Mouse (Mus musculus): ENCODE data around the gene Zeb2. TPM values are rescaled to one million over a fixed set of nuclear protein-coding genes. Genes with fewer than 3 reads are reported as not detected.
A peak's percentile ranks its signal among the peaks of the same experiment; 100 is the strongest.

The Zeb2 gene
- polyA plus RNA-seq, 1 experiment from 2014 or later, result 120 TPM

DNA sequence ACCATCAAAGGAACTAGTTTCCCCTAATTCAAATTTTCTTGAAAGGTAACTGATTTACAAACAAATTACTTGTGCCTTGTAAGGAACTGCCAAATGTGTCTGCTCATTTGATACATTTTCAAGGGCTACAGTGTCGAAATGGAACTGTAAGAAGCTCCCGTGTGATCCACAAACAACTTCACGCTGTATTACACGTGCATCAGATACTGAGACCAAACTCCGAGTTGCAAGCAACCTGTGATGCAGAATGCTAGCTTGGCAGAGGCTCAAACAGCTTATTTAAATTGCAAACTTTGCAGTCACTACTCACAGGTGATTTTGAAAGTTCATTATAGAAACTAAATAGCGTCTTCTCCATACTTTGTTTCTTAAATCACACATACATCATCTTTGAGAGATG lies 55.1 kb downstream of the Zeb2 start:
- ATAC-seq, result no peak
- 40% methylated on average over 6 of the region's 6 CpGs for WGBS
- no peaks in the 10 kb centered on the region for H3K27me3 ChIP-seq (replicated peaks; ENCODE audit: control insufficient read depth, insufficient read depth, low read length)
- H3K36me3 ChIP-seq (ENCODE audit: control insufficient read depth, insufficient read depth), result no peaks in the 10 kb centered on the region
- no peak overlapping the region for H3K4me3 ChIP-seq (replicated peaks; ENCODE audit: low read length)
- no peak overlapping the region for H3K27ac ChIP-seq (ENCODE audit: low read length)
- no peak overlapping the region for H3K9ac ChIP-seq (replicated peaks; ENCODE audit: low read depth, low read length)
- peaks cover 45% of the 10 kb centered on the region for H3K4me1 ChIP-seq (replicated peaks; ENCODE audit: control insufficient read depth, insufficient read depth, low read length)
- no peak overlapping the region for H3K4me2 ChIP-seq (ENCODE audit: low read length)
- H3K9me3 ChIP-seq (ENCODE audit: control insufficient read depth, low read length), result no peaks in the 10 kb centered on the region

DNA sequence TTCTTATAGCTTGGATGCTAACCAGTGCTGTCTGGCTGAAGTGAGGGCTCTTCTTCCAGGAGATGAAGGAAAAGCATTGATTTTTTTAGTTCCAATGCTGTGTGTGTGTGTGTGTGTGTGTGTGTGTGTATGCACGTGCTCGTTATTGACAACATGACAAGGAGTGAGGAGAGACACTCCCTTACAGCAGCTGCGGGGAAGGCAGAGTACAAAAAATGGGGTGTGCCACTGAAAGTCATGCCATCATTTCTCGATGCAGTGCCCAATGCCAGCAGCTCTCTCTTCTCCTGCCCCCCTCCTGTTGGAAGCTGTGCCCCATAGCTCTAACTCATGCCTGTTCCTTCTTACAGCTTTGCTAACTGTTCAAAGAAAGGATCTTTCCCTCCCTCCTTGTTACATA lies 56.4 kb downstream of the Zeb2 start:
- WGBS, result 23% methylated on average over 4 of the region's 4 CpGs
- no peaks in the 10 kb centered on the region for H3K36me3 ChIP-seq (ENCODE audit: control insufficient read depth, insufficient read depth)
- no peaks in the 10 kb centered on the region for H3K27me3 ChIP-seq (replicated peaks; ENCODE audit: control insufficient read depth, insufficient read depth, low read length)
- no peak overlapping the region for H3K9ac ChIP-seq (replicated peaks; ENCODE audit: low read depth, low read length)
- no peak overlapping the region for H3K4me2 ChIP-seq (ENCODE audit: low read length)
- H3K27ac ChIP-seq (ENCODE audit: low read length), result peak overlapping the region; percentile 29; the same call in 1 of the 2 replicates
- no peak overlapping the region for H3K4me3 ChIP-seq (replicated peaks; ENCODE audit: low read length)
- no peaks in the 10 kb centered on the region for H3K9me3 ChIP-seq (ENCODE audit: control insufficient read depth, low read length)
- peak; percentile 41 for ATAC-seq
- peaks cover 52% of the 10 kb centered on the region for H3K4me1 ChIP-seq (replicated peaks; ENCODE audit: control insufficient read depth, insufficient read depth, low read length)

DNA sequence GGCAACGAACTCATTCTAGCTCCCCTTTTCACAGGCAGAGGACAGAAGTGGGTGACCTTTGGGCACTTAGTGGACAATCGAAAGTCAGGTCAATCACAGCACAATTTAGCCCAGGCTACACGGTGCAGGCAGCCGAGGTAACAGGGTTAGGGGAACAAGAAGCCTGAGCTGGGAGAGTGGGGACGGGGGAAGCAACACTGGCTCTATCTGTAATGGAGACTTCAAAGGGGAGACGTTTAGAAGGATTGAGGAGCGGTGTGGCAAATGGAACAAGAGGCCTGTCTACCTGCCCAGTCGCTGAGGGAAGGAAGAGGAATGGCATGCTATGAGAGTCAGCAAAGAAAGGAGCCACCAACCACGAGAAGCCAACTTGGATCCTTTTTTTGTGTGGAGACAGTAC lies 57.0 kb downstream of the Zeb2 start:
- H3K9ac ChIP-seq (replicated peaks; ENCODE audit: low read depth, low read length), result no peak overlapping the region
- no peaks in the 10 kb centered on the region for H3K9me3 ChIP-seq (ENCODE audit: control insufficient read depth, low read length)
- no peak overlapping the region for H3K4me2 ChIP-seq (ENCODE audit: low read length)
- H3K4me1 ChIP-seq (replicated peaks; ENCODE audit: control insufficient read depth, insufficient read depth, low read length), result peaks cover 57% of the 10 kb centered on the region
- WGBS, result 76% methylated on average over 9 of the region's 9 CpGs
- H3K27me3 ChIP-seq (replicated peaks; ENCODE audit: control insufficient read depth, insufficient read depth, low read length), result no peaks in the 10 kb centered on the region
- peak overlapping the region; percentile 29; the same call in 1 of the 2 replicates for H3K27ac ChIP-seq (ENCODE audit: low read length)
- no peak overlapping the region for H3K4me3 ChIP-seq (replicated peaks; ENCODE audit: low read length)
- no peaks in the 10 kb centered on the region for H3K36me3 ChIP-seq (ENCODE audit: control insufficient read depth, insufficient read depth)
- ATAC-seq, result no peak

DNA sequence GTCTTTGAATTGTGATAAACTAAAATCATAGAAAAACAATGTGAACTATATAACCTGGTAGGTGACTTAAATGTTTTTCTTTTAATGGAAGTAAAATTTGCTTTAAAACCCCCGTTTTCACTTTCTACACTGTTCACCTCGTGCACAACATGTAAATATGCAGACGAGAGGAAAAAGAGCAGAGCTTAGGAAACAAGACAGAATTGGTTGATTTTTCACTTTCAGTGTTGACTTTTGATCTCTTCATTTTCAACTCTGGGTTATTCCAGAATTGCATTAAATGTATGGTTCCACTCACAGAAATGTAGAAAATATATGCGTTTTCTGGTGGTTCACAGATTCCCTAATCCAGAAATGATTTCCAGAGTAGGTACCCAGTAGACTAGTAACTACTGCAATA lies 57.6 kb downstream of the Zeb2 start:
- ATAC-seq, result no peak

DNA sequence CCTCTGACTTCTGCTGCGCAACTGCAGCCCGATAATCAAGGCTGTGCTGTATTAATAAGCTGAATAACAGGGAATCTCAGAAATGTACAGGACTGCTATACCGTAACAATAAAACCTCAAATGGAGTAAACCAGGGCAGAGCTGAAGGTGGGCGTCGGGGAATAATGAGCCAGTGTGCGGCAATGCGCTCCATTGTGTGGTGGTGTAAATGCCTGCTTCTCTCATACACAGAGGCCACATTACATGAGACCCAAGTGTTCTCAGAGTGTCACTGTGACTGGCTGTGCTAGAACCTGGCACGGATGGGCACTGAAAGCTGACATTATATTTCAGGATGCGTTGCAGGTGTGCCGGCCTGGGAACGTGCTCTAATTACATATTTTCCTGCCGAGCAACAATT lies 58.2 kb downstream of the Zeb2 start:
- no peaks in the 10 kb centered on the region for H3K9me3 ChIP-seq (ENCODE audit: control insufficient read depth, low read length)
- H3K27ac ChIP-seq (ENCODE audit: low read length), result peak overlapping the region; percentile 27; the same call in 1 of the 2 replicates
- H3K9ac ChIP-seq (replicated peaks; ENCODE audit: low read depth, low read length), result no peak overlapping the region
- WGBS, result 21% methylated on average over 12 of the region's 12 CpGs
- no peaks in the 10 kb centered on the region for H3K27me3 ChIP-seq (replicated peaks; ENCODE audit: control insufficient read depth, insufficient read depth, low read length)
- peak; percentile 43; the same call in 1 of the 2 replicates for ATAC-seq
- H3K36me3 ChIP-seq (ENCODE audit: control insufficient read depth, insufficient read depth), result no peaks in the 10 kb centered on the region
- H3K4me2 ChIP-seq (ENCODE audit: low read length), result peak overlapping the region; percentile 26; the same call in 1 of the 2 replicates
- H3K4me1 ChIP-seq (replicated peaks; ENCODE audit: control insufficient read depth, insufficient read depth, low read length), result peaks cover 64% of the 10 kb centered on the region
- H3K4me3 ChIP-seq (replicated peaks; ENCODE audit: low read length), result no peak overlapping the region

More for the DNA sequence above, 57.6 kb downstream of the Zeb2 start:
- Histone ChIP-seq H3K9ac (replicated peaks; ENCODE audit: low read depth, low read length) (no peak overlapping the region), H3K4me2 (ENCODE audit: low read length) (no peak overlapping the region), H3K27ac (ENCODE audit: low read length) (no peak overlapping the region), H3K9me3 (ENCODE audit: control insufficient read depth, low read length) (no peaks in the 10 kb centered on the region), H3K27me3 (replicated peaks; ENCODE audit: control insufficient read depth, insufficient read depth, low read length) (no peaks in the 10 kb centered on the region), H3K4me1 (replicated peaks; ENCODE audit: control insufficient read depth, insufficient read depth, low read length) (peaks cover 59% of the 10 kb centered on the region), H3K4me3 (replicated peaks; ENCODE audit: low read length) (no peak overlapping the region), H3K36me3 (ENCODE audit: control insufficient read depth, insufficient read depth) (no peaks in the 10 kb centered on the region)
- WGBS, result 60% methylated on average over 4 of the region's 4 CpGs

DNA sequence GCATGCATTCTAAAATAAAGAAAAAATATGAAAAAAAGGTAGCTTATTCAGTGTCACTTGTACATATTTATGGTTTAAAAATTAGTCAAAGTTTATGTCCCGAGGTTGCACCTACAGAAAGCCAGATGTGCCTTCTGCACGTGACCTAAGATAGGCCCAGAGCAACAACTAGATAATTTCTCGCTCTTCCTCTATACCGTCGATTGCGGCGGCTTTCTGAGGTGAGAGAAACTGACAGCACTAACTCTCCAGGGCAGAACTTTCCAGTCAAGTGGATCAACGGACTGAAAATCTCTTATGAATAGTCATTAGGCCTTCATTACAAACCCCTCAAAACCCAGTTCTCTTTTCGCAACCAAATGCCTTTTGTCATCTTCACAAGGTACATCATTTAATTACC lies 59.0 kb downstream of the Zeb2 start:
- Histone ChIP-seq H3K27ac (ENCODE audit: low read length) (no peak overlapping the region), H3K4me2 (ENCODE audit: low read length) (no peak overlapping the region), H3K27me3 (replicated peaks; ENCODE audit: control insufficient read depth, insufficient read depth, low read length) (no peaks in the 10 kb centered on the region), H3K9me3 (ENCODE audit: control insufficient read depth, low read length) (no peaks in the 10 kb centered on the region), H3K4me1 (replicated peaks; ENCODE audit: control insufficient read depth, insufficient read depth, low read length) (peaks cover 58% of the 10 kb centered on the region), H3K36me3 (ENCODE audit: control insufficient read depth, insufficient read depth) (no peaks in the 10 kb centered on the region), H3K9ac (replicated peaks; ENCODE audit: low read depth, low read length) (no peak overlapping the region), H3K4me3 (replicated peaks; ENCODE audit: low read length) (no peak overlapping the region)
- WGBS, result 65% methylated on average over 9 of the region's 9 CpGs
- no peak for ATAC-seq

DNA sequence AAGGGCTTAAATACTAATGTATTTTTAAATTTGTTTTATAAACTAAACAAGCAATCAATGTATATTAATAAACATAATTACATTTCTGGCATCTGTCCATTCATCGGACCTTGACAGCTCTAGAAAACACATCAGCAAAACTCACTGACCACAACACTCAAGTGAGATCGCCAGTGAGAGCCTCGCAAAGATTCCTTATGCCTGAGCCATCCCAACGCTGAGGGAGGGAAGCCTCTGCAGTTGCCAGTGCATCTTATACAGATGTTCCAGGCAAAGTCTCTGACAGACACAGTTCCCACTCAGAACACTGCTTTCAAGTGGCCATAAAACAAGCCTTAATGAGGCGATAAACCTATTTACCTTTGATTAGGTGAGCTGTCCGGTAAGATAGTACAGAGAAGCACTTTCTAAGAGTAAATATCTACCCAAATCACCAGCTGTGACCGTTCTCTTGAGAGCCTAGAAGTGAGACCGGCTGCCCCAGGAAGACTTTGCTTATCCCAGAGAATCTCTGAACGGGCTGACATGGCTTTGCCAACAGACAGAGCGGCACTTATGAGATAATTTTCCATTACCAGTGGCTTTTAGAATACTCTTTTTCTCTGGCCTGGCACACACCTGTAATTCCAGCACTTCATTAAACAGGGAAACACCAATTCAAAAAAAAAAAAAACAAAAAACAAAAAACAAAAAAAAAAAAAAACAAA lies 60.2 kb downstream of the Zeb2 start:
- no peaks in the 10 kb centered on the region for H3K36me3 ChIP-seq (ENCODE audit: control insufficient read depth, insufficient read depth)
- H3K4me2 ChIP-seq (ENCODE audit: low read length), result no peak overlapping the region
- no peaks in the 10 kb centered on the region for H3K27me3 ChIP-seq (replicated peaks; ENCODE audit: control insufficient read depth, insufficient read depth, low read length)
- H3K9me3 ChIP-seq (ENCODE audit: control insufficient read depth, low read length), result no peaks in the 10 kb centered on the region
- H3K4me3 ChIP-seq (replicated peaks; ENCODE audit: low read length), result no peak overlapping the region
- 0 out of 2 replicates have a peak overlapping the region, but pooled peaks have one; percentile 14 for H3K27ac ChIP-seq (ENCODE audit: low read length)
- H3K9ac ChIP-seq (replicated peaks; ENCODE audit: low read depth, low read length), result no peak overlapping the region
- H3K4me1 ChIP-seq (replicated peaks; ENCODE audit: control insufficient read depth, insufficient read depth, low read length), result peaks cover 59% of the 10 kb centered on the region
- WGBS, result 85% methylated on average over 10 of the region's 10 CpGs
- no peak for ATAC-seq

DNA sequence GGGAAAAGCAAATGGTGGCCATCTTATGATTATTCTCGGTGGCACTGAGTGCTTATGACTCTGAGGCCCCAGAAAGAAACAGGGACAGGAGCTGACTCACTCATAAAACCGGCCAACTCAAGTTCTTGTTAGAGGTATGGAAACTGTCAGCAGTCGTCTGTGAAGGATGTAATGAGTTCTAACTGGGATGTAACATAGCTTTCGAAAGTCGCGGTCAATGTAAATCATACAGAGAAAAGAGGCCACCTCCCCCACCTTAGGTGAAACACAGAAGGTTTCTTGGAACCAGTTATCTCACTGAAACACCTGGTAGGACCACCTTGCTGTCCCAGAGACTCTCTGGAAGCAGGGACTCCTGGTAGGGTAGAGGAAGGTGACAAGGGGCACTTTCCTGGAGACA lies 61.3 kb downstream of the Zeb2 start:
- no peaks in the 10 kb centered on the region for H3K27me3 ChIP-seq (replicated peaks; ENCODE audit: control insufficient read depth, insufficient read depth, low read length)
- 81% methylated on average over 6 of the region's 6 CpGs for WGBS
- no peak for ATAC-seq
- H3K4me1 ChIP-seq (replicated peaks; ENCODE audit: control insufficient read depth, insufficient read depth, low read length), result peaks cover 51% of the 10 kb centered on the region
- H3K4me2 ChIP-seq (ENCODE audit: low read length), result no peak overlapping the region
- H3K9me3 ChIP-seq (ENCODE audit: control insufficient read depth, low read length), result no peaks in the 10 kb centered on the region
- H3K4me3 ChIP-seq (replicated peaks; ENCODE audit: low read length), result no peak overlapping the region
- H3K36me3 ChIP-seq (ENCODE audit: control insufficient read depth, insufficient read depth), result no peaks in the 10 kb centered on the region
- H3K27ac ChIP-seq (ENCODE audit: low read length), result no peak overlapping the region
- H3K9ac ChIP-seq (replicated peaks; ENCODE audit: low read depth, low read length), result no peak overlapping the region

DNA sequence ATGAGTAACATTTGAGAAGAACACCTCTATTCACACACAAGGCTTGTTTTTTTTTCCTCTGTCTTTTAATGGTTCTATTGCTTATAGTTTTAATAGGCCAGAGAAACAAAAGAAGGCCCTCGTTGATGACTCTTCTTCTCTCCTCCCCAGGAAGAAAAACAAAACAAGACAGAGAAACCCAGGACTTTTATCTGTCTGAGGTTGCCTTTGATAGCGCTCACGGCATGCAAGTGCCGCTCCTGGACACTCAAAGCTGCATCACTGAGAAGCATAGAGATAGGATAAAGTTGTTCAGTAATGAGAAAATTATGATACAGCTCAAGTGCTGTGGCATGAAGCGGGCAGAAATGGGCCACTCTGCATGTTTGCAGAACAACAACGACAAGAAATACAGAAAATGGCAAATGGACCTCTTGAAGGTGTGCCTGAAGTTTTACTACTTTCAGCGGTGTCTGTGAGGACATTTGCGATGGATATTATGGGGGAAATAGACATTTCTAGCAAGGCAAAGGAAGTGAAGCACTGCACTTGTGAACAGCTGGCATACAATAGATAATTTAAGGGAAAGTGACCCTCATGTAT lies 62.1 kb downstream of the Zeb2 start:
- Histone ChIP-seq H3K27me3 (replicated peaks; ENCODE audit: control insufficient read depth, insufficient read depth, low read length) (no peaks in the 10 kb centered on the region), H3K36me3 (ENCODE audit: control insufficient read depth, insufficient read depth) (no peaks in the 10 kb centered on the region), H3K27ac (ENCODE audit: low read length) (peak overlapping the region; percentile 28; the same call in 1 of the 2 replicates), H3K4me2 (ENCODE audit: low read length) (no peak overlapping the region), H3K4me1 (replicated peaks; ENCODE audit: control insufficient read depth, insufficient read depth, low read length) (peaks cover 44% of the 10 kb centered on the region), H3K9ac (replicated peaks; ENCODE audit: low read depth, low read length) (no peak overlapping the region), H3K9me3 (ENCODE audit: control insufficient read depth, low read length) (no peaks in the 10 kb centered on the region), H3K4me3 (replicated peaks; ENCODE audit: low read length) (no peak overlapping the region)
- WGBS, result 66% methylated on average over 8 of the region's 8 CpGs
- no peak for ATAC-seq
